Mouse (Mus musculus): Measurements from ENCODE around the gene Itga7.

GRCm38 (mm10) chr10:128920736-128921161 is 12.9 kb upstream of the Itga7 start:
- TF ChIP-seq CTCF (IDR thresholded peaks at IDR 0.05; ENCODE audit: low read depth) (no peak), EP300 (IDR thresholded peaks at IDR 0.05; ENCODE audit: low read depth) (no peak)

Measured in heart, postnatal 0 days (tissue).